ENCODE assay signal across 19 mouse cellular contexts in genomic region chr11:94349839-94350238, GRCm38 (mm10). TPM values are rescaled to one million over a fixed set of nuclear protein-coding genes. Genes with fewer than 3 reads are reported as not detected.
A peak's percentile ranks its signal among the peaks of the same experiment; 100 is the strongest.
DNase-seq lines count a peak whose midpoint lies in the region; ATAC-seq and TF ChIP-seq lines count a peak whose summit lies in the region.
"Had no signal": no experiment of that assay in that cellular context is flagged by ENCODE, and none has a peak within 500 bp of the region (broad histone marks: within the 10 kb centered on the region; RNA-seq: fewer than 3 reads in every experiment).

No protein-coding gene starts in this region.

- dilution Hi-C loops in CH12.LX (cut with MboI; ENCODE audit: extremely low pct_ligation_motif_present, extremely low pct_unique_long_range_greater_than_20kb, low sequenced_read_pairs): no loop called here

- ATAC-seq in heart, postnatal 0 days (ENCODE audit: insufficient read depth, low read depth): no peak
- no peak for ATAC-seq in liver, embryonic 12.5 days
- ATAC-seq in liver, embryonic 11.5 days (replicated peaks; ENCODE audit: low FRiP score): no peak
- ATAC-seq in liver, postnatal 0 days: no peak

- no peaks in the 10 kb centered on the region for H3K9me3 ChIP-seq in heart, postnatal 0 days (replicated peaks; ENCODE audit: control insufficient read depth, low read length)
- H3K9me3 ChIP-seq in liver, embryonic 12.5 days (replicated peaks): no peaks in the 10 kb centered on the region
- no peaks in the 10 kb centered on the region for H3K9me3 ChIP-seq in liver, embryonic 11.5 days (ENCODE audit: control insufficient read depth, low read length)
- peaks cover 4% of the 10 kb centered on the region for H3K9me3 ChIP-seq in CH12.LX (replicated peaks; ENCODE audit: low read length)
- H3K9me3 ChIP-seq in liver, postnatal 0 days (ENCODE audit: low read length): no peaks in the 10 kb centered on the region
- H3K9me3 ChIP-seq: forebrain, embryonic 10.5 days; heart, embryonic 13.5 days; hindbrain, embryonic 12.5 days; kidney, embryonic 15.5 days; limb, embryonic 15.5 days had no signal

- in situ Hi-C loops in CH12.LX (cut with MboI; ENCODE audit: low pct_ligation_motif_present, low pct_unique_long_range_greater_than_20kb, low sequenced_read_pairs): no loop called here

- TF ChIP-seq EP300 in heart, postnatal 0 days (IDR thresholded peaks at IDR 0.05; ENCODE audit: low read depth): no peak
- no peak for TF ChIP-seq EP300 in CH12.LX (IDR thresholded peaks at IDR 0.05; ENCODE audit: low read length)
- no peak for TF ChIP-seq EP300 in liver, postnatal 0 days (IDR thresholded peaks at IDR 0.05; ENCODE audit: low read depth)

- H3K4me3 ChIP-seq in heart, postnatal 0 days (ENCODE audit: low read depth, low read length): no peak overlapping the region
- H3K4me3 ChIP-seq in liver, embryonic 12.5 days: no peak overlapping the region
- no peak overlapping the region for H3K4me3 ChIP-seq in liver, embryonic 11.5 days (ENCODE audit: low read depth, low read length)
- no peak overlapping the region for H3K4me3 ChIP-seq in CH12.LX (replicated peaks in 1 of 3; ENCODE audit: low read depth in 2 of 3, low read length in 2 of 3, poor library complexity in 1 of 3)
- no peak overlapping the region for H3K4me3 ChIP-seq in liver, postnatal 0 days (ENCODE audit: low read depth, low read length)
- H3K4me3 ChIP-seq: forebrain, embryonic 10.5 days; heart, embryonic 13.5 days; hindbrain, embryonic 12.5 days; kidney, embryonic 15.5 days; limb, embryonic 15.5 days had no signal

- TF ChIP-seq CTCF in heart, postnatal 0 days (IDR thresholded peaks at IDR 0.05; ENCODE audit: low read depth): peak; percentile 21
- peak in 1 of 2 experiments; percentile 54; a peak in 2 of 4 replicates for TF ChIP-seq CTCF in CH12.LX (conservative IDR thresholded peaks at IDR 0.05 in 1 of 2, IDR thresholded peaks at IDR 0.05 in 1 of 2; ENCODE audit: low read depth in 2 of 2, low read length in 2 of 2)
- TF ChIP-seq CTCF in liver, postnatal 0 days (IDR thresholded peaks at IDR 0.05; ENCODE audit: low read depth): peak; percentile 38; the same call in 1 of the 2 replicates

- TF ChIP-seq RAD21 in CH12.LX (IDR thresholded peaks at IDR 0.05; ENCODE audit: low read depth, low read length): peak; percentile 59

- H3K27ac ChIP-seq in heart, postnatal 0 days (ENCODE audit: low read depth): no peak overlapping the region
- peak overlapping the region; percentile 77 for H3K27ac ChIP-seq in liver, embryonic 12.5 days
- H3K27ac ChIP-seq in liver, embryonic 11.5 days (ENCODE audit: low read depth, low read length): no peak overlapping the region
- H3K27ac ChIP-seq in CH12.LX (ENCODE audit: insufficient read depth, low read depth): no peak overlapping the region
- no peak overlapping the region for H3K27ac ChIP-seq in liver, postnatal 0 days (ENCODE audit: low read depth)
- H3K27ac ChIP-seq: forebrain, embryonic 10.5 days; heart, embryonic 13.5 days; hindbrain, embryonic 12.5 days; kidney, embryonic 15.5 days; limb, embryonic 15.5 days had no signal

- 83% methylated on average over 2 of the region's 2 CpGs for WGBS in heart, postnatal 0 days
- WGBS in liver, embryonic 12.5 days (ENCODE audit: insufficient replicate concordance): 25% methylated on average over 2 of the region's 2 CpGs
- WGBS in liver, embryonic 11.5 days: 44% methylated on average over 2 of the region's 2 CpGs
- WGBS in liver, postnatal 0 days (ENCODE audit: insufficient replicate concordance): 35% methylated on average over 2 of the region's 2 CpGs

- H3K4me2 ChIP-seq in heart, postnatal 0 days (ENCODE audit: low read depth, low read length): no peak overlapping the region
- peak overlapping the region; percentile 54 for H3K4me2 ChIP-seq in liver, embryonic 12.5 days
- H3K4me2 ChIP-seq in liver, embryonic 11.5 days: no peak overlapping the region; the same call in 1 of the 2 replicates
- H3K4me2 ChIP-seq in CH12.LX (ENCODE audit: insufficient read depth, low read depth, poor library complexity, severe bottlenecking): no peak overlapping the region
- H3K4me2 ChIP-seq in liver, postnatal 0 days (ENCODE audit: low read depth, low read length): no peak overlapping the region
- H3K4me2 ChIP-seq: heart, embryonic 13.5 days; hindbrain, embryonic 12.5 days; kidney, embryonic 15.5 days; limb, embryonic 15.5 days; midbrain, embryonic 11.5 days had no signal

- H3K27me3 ChIP-seq in heart, postnatal 0 days (ENCODE audit: control insufficient read depth, insufficient read depth, low read length): no peaks in the 10 kb centered on the region
- H3K27me3 ChIP-seq in liver, embryonic 12.5 days (replicated peaks): peaks cover 56% of the 10 kb centered on the region
- peaks cover 22% of the 10 kb centered on the region for H3K27me3 ChIP-seq in liver, embryonic 11.5 days (replicated peaks; ENCODE audit: control insufficient read depth, insufficient read depth, low read length)
- H3K27me3 ChIP-seq in CH12.LX (replicated peaks): no peaks in the 10 kb centered on the region
- no peaks in the 10 kb centered on the region for H3K27me3 ChIP-seq in liver, postnatal 0 days (ENCODE audit: insufficient read depth, low read length)
- H3K27me3 ChIP-seq: kidney, embryonic 15.5 days; limb, embryonic 15.5 days had no signal

- no peaks in the 10 kb centered on the region for H3K36me3 ChIP-seq in heart, postnatal 0 days (replicated peaks; ENCODE audit: control insufficient read depth, insufficient read depth, low read length)
- no peaks in the 10 kb centered on the region for H3K36me3 ChIP-seq in liver, embryonic 12.5 days
- H3K36me3 ChIP-seq in liver, embryonic 11.5 days (ENCODE audit: control insufficient read depth, insufficient read depth, low read length): no peaks in the 10 kb centered on the region
- no peaks in the 10 kb centered on the region for H3K36me3 ChIP-seq in CH12.LX (replicated peaks in 1 of 2; ENCODE audit: control insufficient read depth in 1 of 2, insufficient read depth in 1 of 2, low read length in 1 of 2)
- H3K36me3 ChIP-seq in liver, postnatal 0 days (replicated peaks; ENCODE audit: insufficient read depth, low read length): no peaks in the 10 kb centered on the region
- H3K36me3 ChIP-seq: forebrain, embryonic 10.5 days; heart, embryonic 13.5 days; hindbrain, embryonic 12.5 days; kidney, embryonic 15.5 days; limb, embryonic 15.5 days had no signal

- no peak for TF ChIP-seq POLR2A in CH12.LX (IDR thresholded peaks at IDR 0.05; ENCODE audit: low read depth, low read length)

- DNase-seq in heart, postnatal 0 days (ENCODE audit: low spot score): no peak
- no peak for DNase-seq in heart, adult 8-10 months (ENCODE audit: low spot score)
- DNase-seq in liver, embryonic 11.5 days (ENCODE audit: low spot score): no peak
- DNase-seq in CH12.LX (ENCODE audit: extremely low read depth): no peak
- no peak for DNase-seq in liver, postnatal 0 days
- no peak for DNase-seq in spleen, adult 12 weeks (ENCODE audit: low spot score)
- DNase-seq: adrenal gland, postnatal 10 days; B cell, adult 2 months; cerebellum, adult 18-20 months; cerebellum, postnatal 14 days; left cerebral cortex, postnatal 4 days; thymus, adult 2 months had no signal

- H3K4me1 ChIP-seq in heart, postnatal 0 days (ENCODE audit: control insufficient read depth, insufficient read depth): no peaks in the 10 kb centered on the region
- peaks cover 41% of the 10 kb centered on the region for H3K4me1 ChIP-seq in liver, embryonic 12.5 days
- H3K4me1 ChIP-seq in liver, embryonic 11.5 days (replicated peaks; ENCODE audit: control insufficient read depth, insufficient read depth, low read length): peaks cover 20% of the 10 kb centered on the region
- peaks cover 0 to 28% of the 10 kb centered on the region in 2 experiments; a peak in 2 of 4 replicates for H3K4me1 ChIP-seq in CH12.LX (ENCODE audit: control insufficient read depth in 1 of 2, insufficient read depth in 2 of 2)
- H3K4me1 ChIP-seq in liver, postnatal 0 days (ENCODE audit: insufficient read depth): peaks cover 14% of the 10 kb centered on the region; the same call in 1 of the 2 replicates

- H3K79me2 ChIP-seq in CH12.LX (replicated peaks; ENCODE audit: control insufficient read depth, extremely low read depth, insufficient read depth, poor library complexity, severe bottlenecking): no peaks in the 10 kb centered on the region

- H3K9ac ChIP-seq in heart, postnatal 0 days (replicated peaks; ENCODE audit: low read depth, low read length): no peak overlapping the region
- no peak overlapping the region for H3K9ac ChIP-seq in liver, embryonic 12.5 days
- H3K9ac ChIP-seq in liver, embryonic 11.5 days (ENCODE audit: low read depth, low read length): no peak overlapping the region
- H3K9ac ChIP-seq in CH12.LX (ENCODE audit: insufficient read depth, low read depth): no peak overlapping the region
- no peak overlapping the region for H3K9ac ChIP-seq in liver, postnatal 0 days (replicated peaks)
- H3K9ac ChIP-seq: heart, embryonic 13.5 days; hindbrain, embryonic 12.5 days; kidney, embryonic 15.5 days; limb, embryonic 15.5 days had no signal

RNA-seq across cellular contexts. Expression of gene Ankrd40, which starts 22.0 kb away (rescaled TPM):
- 164 and 181 TPM in 2 replicates for total RNA-seq in heart, postnatal 0 days (2014; rRNA removed; ENCODE audit: low replicate concordance)
- 53.7 and 54.6 TPM in 2 replicates for polyA plus RNA-seq in heart, postnatal 0 days (2015; fragmentation: Nextera tagmentation; extraction: Ambion mirVana)
- 100 to 1,000 TPM; 255 to 327 (median 301) TPM for total RNA-seq in heart, adult 8-10 months (2022)
- polyA plus RNA-seq in liver, embryonic 12.5 days (2016; fragmentation: Nextera tagmentation; extraction: Ambion mirVana): 15.7 and 15.9 TPM in 2 replicates
- 12.7 and 13.2 TPM in 2 replicates for polyA plus RNA-seq in liver, embryonic 11.5 days (2014; fragmentation: Nextera tagmentation; extraction: Ambion mirVana)
- total RNA-seq in CH12.LX (2012; rRNA removed) (55.7 and 56.0 TPM in 2 replicates), CH12.LX (2014; rRNA removed) (62.0 and 64.5 TPM in 2 replicates)
- 97.4 and 98.8 TPM in 2 replicates for polyA plus RNA-seq in CH12.LX (2012; ENCODE audit: insufficient read length, low read depth)
- 8.5 and 9.5 TPM in 2 replicates for polyA plus RNA-seq in liver, postnatal 0 days (2015; fragmentation: Nextera tagmentation; extraction: Ambion mirVana)

RNA-seq across cellular contexts. Expression of gene Luc7l3, which starts 28.1 kb away (rescaled TPM):
- 17.9 and 29.2 TPM in 2 replicates for total RNA-seq in heart, postnatal 0 days (2014; rRNA removed; ENCODE audit: low replicate concordance)
- 49.2 and 51.9 TPM in 2 replicates for polyA plus RNA-seq in heart, postnatal 0 days (2015; fragmentation: Nextera tagmentation; extraction: Ambion mirVana)
- 10 to 100 TPM; 25.6 to 34.4 (median 31.3) TPM for total RNA-seq in heart, adult 8-10 months (2022)
- polyA plus RNA-seq in liver, embryonic 12.5 days (2016; fragmentation: Nextera tagmentation; extraction: Ambion mirVana): 67.1 and 67.4 TPM in 2 replicates
- polyA plus RNA-seq in liver, embryonic 11.5 days (2014; fragmentation: Nextera tagmentation; extraction: Ambion mirVana): 90.6 and 97.6 TPM in 2 replicates
- total RNA-seq in CH12.LX (2012; rRNA removed) (57.7 and 82.3 TPM in 2 replicates), CH12.LX (2014; rRNA removed) (69.8 and 82.2 TPM in 2 replicates)
- 246 and 318 TPM in 2 replicates for polyA plus RNA-seq in CH12.LX (2012; ENCODE audit: insufficient read length, low read depth)
- 35.8 and 36.5 TPM in 2 replicates for polyA plus RNA-seq in liver, postnatal 0 days (2015; fragmentation: Nextera tagmentation; extraction: Ambion mirVana)

RNA-seq across cellular contexts. Expression of gene Abcc3, which starts 43.0 kb away (rescaled TPM):
- 2.2 and 14.5 TPM in 2 replicates for total RNA-seq in heart, postnatal 0 days (2014; rRNA removed; ENCODE audit: low replicate concordance)
- polyA plus RNA-seq in heart, postnatal 0 days (2015; fragmentation: Nextera tagmentation; extraction: Ambion mirVana): 0.72 and 0.88 TPM in 2 replicates
- total RNA-seq in heart, adult 8-10 months (2022): 1 to 10 TPM in 3 of 4 experiments, under 1 TPM in 1; 0.91 to 2.3 (median 1.7) TPM
- 4.0 and 4.3 TPM in 2 replicates for polyA plus RNA-seq in liver, embryonic 12.5 days (2016; fragmentation: Nextera tagmentation; extraction: Ambion mirVana)
- 3.2 and 6.0 TPM in 2 replicates for polyA plus RNA-seq in liver, embryonic 11.5 days (2014; fragmentation: Nextera tagmentation; extraction: Ambion mirVana)
- total RNA-seq in CH12.LX (2012; rRNA removed) (0.08 and 0.21 TPM in 2 replicates), CH12.LX (2014; rRNA removed) (0.15 and 0.40 TPM in 2 replicates)
- polyA plus RNA-seq in CH12.LX (2012; ENCODE audit: insufficient read length, low read depth): 0.46 and 0.66 TPM in 2 replicates
- 6.7 and 8.3 TPM in 2 replicates for polyA plus RNA-seq in liver, postnatal 0 days (2015; fragmentation: Nextera tagmentation; extraction: Ambion mirVana)
